Mouse (Mus musculus) cerebellum, adult 2 months (tissue): Measurements from ENCODE around the gene Aqp5.

ENCODE experiments used
- CTCF ChIP-seq: fragments of 200-500 bp; IDR thresholded peaks from 2 replicates; pipeline ENCODE4 v1.5.1; 2011; ENCODE audit warnings: low read depth, mild to moderate bottlenecking, control low read depth, low read length, moderate library complexity, borderline replicate concordance; ENCODE audit not compliant: insufficient read depth
- POLR2A ChIP-seq: fragments of 200-500 bp; IDR thresholded peaks from 2 replicates; pipeline ENCODE4 v1.6.1; 2011; ENCODE audit warnings: low read length, control low read depth, borderline replicate concordance; ENCODE audit not compliant: insufficient read depth

DNA sequence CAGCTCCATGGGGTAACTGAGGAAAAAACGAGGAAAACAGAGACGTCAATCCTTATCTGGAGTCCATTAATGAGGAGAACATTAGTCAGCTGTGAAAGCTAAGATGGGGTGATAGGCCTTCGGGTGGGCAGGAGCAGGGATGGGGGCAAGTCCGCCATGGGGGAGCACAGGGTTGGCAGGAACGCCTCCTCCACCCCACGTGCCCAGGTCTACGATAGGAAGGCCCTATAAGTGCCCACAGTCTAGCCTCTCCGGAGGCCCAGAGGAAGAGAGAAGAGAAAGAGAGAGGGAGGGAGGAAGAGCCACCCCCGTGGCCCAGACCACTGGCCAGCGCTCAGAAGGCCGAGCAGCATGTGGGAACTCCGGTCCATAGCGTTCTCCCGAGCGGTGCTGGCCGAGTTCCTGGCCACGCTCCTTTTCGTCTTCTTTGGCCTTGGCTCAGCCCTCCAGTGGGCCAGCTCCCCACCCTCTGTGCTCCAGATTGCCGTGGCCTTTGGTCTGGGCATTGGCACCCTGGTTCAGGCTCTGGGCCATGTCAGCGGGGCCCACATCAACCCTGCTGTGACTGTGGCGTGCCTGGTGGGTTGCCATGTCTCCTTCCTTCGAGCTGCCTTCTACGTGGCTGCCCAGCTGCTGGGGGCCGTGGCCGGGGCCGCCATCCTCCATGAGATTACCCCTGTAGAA lies 11.6 kb upstream of the Aqp5 start, which contains the start of gene Aqp2:
- TF ChIP-seq POLR2A = no peak
- TF ChIP-seq CTCF = no peak
